Mouse (Mus musculus): ENCODE data around the gene Ralgapa2. TPM values are rescaled to one million over a fixed set of nuclear protein-coding genes. Genes with fewer than 3 reads are reported as not detected.
A peak's percentile ranks its signal among the peaks of the same experiment; 100 is the strongest.

The Ralgapa2 gene
- total RNA-seq, 2 experiments from 2014 or later: 19.2 to 19.7 TPM

DNA sequence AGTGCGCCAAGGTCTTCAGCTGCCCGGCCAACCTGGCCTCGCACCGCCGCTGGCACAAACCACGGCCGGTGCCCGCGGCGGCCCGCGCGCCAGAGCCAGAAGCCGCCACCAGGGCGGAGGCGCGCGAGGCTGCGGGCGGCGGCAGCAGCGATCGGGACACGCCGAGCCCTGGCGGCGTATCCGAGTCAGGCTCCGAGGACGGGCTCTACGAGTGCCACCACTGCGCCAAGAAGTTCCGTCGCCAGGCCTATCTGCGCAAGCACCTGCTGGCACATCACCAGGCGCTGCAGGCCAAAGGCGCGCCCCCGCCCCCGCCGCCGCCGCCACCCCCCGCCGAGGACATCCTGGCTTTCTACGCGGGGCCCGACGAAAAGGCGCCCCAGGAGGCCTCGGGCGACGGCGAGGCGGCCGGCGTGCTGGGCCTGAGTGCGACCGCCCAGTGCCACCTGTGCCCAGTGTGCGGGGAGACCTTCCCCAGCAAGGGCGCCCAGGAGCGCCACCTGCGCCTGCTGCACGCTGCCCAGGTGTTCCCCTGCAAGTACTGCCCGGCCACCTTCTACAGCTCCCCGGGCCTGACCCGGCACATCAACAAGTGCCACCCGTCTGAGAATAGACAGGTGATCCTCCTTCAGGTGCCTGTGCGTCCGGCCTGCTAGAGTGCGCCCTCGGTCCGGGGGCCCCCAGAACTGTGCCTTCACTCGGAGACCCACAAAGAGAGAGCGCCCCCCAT, 288.8 kb downstream of the Ralgapa2 start:
- DNase-seq (ENCODE audit: low spot score in 2 of 2): peak; percentile 34 to 50

DNA sequence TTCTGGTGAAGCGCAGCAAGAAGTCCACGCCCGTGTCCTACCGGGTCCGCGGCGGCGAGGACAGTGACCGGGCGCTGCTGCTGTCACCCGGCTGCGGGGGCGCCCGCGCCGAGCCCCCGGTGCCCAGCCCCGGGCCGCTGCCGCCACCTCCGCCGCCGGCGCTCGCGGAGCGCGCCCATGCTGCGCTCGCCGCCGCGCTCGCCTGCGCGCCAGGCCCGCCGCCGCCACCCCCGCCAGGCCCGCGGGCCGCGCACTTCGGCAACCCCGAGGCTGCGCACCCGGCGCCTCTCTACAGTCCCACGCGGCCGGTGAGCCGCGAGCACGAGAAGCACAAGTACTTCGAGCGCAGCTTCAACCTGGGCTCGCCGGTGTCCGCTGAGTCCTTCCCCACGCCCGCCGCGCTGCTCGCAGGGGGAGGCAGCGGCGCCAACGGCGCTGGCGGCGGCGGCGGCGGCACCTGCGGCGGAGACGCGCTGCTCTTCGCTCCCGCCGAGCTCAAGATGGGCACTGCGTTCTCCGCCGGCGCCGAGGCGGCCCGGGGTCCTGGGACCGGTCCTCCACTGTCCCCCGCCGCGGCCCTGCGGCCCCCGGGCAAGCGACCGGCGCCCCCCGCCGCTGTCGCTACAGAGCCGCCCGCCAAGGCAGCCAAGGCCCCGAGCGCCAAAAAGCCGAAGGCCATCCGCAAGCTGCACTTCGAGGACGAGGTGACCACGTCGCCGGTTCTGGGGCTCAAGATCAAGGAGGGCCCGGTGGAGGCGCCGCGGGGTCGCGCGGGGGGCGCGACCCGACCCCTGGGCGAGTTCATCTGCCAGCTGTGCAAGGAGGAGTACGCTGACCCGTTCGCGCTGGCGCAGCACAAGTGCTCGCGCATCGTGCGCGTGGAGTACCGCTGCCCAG, 289.6 kb downstream of the Ralgapa2 start:
- peak; percentile 8 to 29 for DNase-seq (ENCODE audit: low spot score in 2 of 2)

DNA sequence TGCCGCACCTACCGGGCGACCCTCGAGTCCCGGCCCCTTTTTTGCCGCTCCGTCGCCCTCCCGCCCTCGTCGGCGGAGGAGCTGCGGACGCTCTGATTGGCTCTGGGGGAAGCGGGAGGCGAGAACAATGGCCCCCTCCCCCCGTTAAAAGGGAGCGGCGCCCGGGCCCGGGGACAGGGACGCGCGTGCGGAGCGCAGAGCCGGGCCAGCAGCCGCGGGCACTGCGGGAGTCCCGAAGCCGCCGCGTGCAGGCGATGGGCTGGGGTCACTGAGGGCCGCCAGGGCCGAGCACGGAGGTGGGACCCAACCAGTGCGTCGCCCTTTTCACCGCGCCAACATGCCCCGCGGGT, 290.2 kb downstream of the Ralgapa2 start:
- DNase-seq (ENCODE audit: low spot score in 2 of 2): peak; percentile 36 to 65

DNA sequence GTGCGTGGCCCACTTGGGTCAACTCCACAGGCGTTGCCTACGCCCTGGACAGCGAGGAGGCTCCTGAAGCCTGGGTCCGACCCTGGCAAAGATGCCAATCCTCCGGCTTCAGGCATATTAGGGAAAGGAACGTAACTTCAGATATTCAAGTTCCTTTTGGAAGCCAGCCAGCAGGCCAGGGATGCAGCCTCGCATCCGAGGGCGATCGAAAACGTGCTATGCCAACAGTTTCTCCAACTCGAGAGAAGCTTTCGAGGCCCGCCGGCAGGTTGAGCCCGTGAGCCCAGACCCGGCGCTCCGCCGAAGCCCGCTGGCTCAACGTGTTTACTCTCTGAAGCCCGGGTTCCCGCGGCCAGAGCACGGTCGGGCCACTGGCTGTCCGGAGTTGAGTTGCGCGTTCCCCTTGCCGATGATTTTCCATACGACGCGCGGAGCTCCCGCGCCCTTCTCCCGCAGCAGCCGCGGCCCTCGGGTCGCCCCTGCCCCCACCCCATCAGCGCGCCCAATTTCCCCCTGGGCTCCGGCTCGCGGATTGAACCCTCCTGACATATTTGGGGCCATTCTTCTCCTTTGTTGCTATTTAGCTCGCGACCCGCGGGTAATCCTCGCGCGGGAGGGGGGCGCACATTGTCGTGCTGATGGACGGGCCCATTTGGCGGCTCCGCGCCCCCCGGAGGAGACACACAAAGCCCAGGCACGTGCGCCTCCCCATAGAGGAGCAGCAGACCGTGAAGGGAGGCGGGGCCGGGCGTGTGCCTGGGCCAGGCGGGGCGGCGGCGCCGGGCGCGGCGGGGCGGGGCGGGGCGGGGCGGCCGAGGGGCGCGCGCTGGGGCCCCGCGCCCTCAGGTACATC, 290.8 kb downstream of the Ralgapa2 start, which contains the start of gene Insm1:
Gene Insm1 (plus strand): TSS at position 846 of the 853 bp plus-strand sequence.
- DNase-seq (ENCODE audit: low spot score in 2 of 2): peak; percentile 47 to 56

DNA sequence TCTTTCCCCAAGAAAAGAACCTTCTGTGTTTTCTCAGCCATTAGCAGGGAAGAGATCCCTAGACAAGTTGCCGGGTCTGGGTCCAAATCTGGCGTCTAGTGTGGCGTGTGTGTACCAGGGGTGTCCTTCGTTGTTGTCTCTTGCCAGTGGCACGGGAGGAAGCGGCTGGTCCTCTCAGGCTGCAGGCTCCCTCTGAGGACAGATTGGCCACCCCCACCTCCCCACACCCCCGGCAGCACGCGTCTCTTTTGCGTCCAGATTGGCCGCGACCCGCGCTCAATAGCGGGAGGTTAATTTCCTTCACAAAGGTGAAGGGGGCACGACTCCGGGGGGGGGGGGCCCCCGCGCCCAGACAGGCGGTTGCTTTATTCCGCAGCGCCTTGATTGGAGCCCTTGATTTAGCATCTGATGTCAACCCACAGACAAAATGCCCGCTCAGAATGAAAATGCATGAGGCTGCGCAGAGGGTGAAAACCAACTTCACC, 291.5 kb downstream of the Ralgapa2 start:
- peak in 1 of 2 experiments; percentile 12 for DNase-seq (ENCODE audit: low spot score in 2 of 2)

DNA sequence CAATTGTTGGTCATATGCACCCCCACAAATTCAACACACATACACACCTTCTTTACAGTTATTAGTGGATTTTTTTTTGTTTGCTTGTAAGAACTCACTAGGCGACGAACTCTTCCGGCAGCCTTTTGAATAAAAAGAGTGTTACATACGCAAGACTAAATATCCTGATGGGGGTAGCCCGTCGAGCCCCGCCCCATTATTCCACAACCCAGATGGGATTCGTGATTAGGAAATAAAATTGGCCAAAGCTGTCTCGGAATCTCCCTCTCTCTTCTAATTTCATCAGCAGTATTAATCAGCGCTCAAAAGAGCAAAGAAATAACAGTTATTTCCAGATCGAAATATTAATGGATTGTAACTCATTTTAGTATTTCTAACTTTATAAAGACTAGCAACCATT, 292.4 kb downstream of the Ralgapa2 start:
- no peak for DNase-seq (ENCODE audit: low spot score in 2 of 2)

DNA sequence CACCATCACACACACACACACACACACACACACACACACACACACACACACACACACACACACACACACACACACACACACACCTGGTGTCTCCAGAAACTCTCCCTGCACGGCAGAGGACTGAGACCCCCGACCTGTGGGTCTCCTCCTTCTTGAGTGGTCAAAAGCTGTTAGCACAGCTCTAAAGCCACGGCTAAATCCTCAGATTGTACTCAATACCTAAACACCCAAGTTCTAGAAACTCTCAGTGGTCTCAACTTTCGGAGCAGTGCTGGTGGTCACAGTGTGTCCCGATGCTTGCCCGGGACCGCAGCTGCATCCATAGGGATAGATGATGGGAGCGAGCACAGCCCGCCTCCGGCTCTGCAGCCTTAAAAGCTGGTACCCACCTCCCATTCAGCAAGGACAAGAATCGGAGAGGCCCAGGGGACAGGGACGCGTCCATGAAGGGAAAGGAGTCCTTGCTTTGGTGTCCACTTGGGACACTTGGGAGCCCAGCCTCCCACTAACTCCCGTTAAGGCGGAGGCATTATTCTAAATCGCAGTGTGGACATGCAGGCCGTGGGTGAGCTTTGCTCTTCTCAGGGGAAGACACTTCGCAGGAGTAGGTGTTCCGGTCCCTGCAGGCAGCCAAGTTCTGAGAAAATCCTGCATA, 293.1 kb downstream of the Ralgapa2 start:
- DNase-seq (ENCODE audit: low spot score in 2 of 2): peak; percentile 13 to 49

DNA sequence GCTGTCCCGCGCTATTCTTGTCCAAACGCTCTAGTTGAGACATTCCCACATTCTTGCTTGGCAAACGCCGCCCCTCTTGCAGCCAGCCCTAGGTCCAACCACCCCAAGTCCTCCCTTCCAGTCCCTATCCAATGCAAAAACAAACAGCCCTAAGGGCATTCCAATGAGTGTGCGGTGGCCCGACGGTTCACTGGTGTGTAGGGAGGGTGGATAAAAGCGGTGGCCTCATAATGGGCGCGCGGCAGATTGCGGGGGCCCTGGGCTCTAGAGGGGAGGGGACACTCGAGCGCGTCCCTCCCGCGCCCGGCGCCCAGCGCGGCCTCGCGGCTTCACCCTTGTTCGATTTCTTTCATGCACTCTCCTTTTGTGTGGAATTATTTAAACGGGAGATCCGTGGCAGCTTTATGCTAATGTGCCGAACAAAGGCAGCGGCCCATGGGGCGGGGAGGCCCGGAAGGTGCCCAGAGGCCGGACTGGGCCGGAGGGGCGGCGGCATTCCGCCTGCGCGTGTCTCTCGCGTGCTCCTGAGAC, 293.9 kb downstream of the Ralgapa2 start:
- DNase-seq (ENCODE audit: low spot score in 2 of 2): peak in 1 of 2 experiments; percentile 19

DNA sequence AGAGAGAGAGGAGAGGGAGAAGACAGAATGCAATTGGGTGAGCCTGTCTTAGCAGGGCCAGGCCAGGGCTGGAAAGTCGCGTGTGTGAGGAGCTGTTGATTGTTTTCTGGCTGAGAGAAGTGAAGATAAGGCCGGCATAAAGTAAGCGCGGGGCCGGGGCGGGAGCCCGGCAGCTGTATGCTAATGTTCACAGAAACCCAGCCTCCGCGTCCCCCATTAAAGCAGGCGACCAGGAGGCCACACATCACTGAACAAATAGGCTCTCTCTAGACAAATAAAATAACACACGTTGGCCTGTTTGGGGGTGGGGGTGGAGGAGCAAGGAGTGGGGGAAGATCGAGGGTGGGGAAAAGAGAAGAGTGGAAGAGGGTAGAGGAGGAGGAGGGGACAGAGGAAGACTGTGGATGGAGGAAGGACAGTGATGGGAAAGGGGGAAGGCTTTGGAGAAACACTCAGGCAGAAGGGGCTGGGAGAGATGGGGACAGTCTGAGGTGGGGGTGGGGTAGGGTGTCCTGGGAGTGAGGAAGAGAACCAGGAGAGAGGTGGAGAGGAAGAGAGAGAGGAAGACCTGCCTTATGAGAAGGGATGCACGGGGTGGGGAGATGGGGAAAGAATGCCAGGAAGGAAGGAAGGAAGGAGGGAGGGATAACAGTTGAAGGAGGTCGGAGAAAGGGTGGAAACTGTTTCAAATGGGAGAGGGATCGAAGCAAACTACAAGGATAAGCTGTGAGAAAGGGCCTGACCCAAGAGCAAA, 294.7 kb downstream of the Ralgapa2 start:
- DNase-seq (ENCODE audit: low spot score in 2 of 2): peak; percentile 15 to 25

DNA sequence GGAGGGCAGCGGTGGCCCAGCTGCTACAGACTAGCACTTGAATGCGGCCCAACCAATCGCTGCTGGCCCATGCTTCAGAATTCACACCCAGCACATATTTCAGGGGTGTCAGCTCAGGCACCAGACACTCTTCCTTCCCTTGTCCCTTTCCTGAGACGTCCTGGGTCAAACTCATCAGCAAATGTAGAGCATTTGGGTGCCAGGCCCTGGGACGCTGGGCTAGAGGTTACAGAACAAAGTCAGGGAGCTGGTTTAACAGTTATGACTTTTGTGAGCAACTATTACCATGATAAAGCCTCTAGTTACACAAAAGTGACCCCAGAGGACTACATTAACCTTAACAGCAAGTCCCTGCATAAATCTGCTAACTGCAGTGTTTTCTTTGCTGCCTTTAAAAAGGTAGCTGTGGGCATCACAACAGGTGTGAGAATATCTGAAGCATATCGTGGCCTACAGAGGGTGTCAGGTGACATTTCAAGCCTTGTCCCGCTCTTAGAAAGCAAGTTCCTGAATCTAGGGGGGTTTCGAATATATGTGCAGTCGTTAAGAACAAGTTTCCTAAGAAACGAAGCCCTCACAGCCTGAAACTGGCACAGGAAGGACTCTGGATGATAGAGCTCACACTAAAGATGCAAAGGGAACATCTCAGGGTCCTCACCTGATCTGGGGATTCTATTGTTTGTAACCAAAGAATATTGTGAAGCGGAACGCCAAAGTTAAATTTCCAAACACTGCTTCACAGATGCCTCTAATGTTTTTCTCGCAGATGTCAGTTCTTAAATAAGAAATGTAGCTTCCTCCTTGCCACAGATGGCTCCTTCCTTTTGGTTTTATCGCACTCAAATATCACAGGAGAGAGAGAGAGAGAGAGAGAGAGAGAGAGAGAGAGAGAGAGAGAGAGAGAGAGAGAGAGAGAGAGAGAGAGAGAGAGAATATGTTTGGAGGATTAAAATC, 295.8 kb downstream of the Ralgapa2 start:
- DNase-seq (ENCODE audit: low spot score in 2 of 2): no peak

DNA sequence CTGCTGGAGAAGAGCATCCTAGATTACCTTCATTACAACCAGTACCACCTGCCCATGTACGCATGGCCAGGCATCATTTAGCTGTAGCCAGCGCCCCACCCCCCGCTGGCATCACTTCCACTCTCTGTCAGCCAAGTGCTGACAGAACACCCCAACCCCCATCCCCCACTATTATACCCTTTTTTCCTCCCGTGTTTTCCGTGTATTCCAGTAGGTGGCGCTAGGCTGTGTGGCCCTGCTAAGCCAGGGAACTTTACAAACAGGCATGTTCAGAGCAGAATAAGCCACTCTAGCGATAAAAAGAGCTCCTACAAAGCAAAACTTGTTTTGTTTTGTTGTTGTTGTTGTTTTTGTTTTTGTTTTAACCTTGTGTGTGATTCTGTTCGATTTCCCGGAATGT, 297.4 kb downstream of the Ralgapa2 start:
- DNase-seq (ENCODE audit: low spot score in 2 of 2): peak; percentile 33 to 51

DNA sequence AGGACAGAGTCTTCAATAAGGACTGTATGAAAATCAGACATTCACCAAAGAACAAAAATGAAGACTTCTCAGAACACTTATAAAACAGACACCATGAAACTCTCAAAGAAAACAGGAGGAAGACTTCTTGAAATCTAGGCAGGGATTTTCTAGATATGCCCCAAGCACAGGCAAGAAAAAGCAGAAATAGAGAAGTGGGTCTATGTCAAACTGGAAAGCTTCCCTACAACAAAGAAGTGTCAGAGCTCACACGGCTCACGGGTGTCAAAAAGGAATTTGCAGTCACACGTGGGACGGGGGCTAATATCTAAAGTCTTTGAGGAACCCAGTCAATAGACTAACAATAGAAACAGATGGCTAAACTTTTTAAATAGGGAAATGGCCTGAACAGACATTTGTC, 301.2 kb downstream of the Ralgapa2 start:
- DNase-seq (ENCODE audit: low spot score in 2 of 2): no peak

DNA sequence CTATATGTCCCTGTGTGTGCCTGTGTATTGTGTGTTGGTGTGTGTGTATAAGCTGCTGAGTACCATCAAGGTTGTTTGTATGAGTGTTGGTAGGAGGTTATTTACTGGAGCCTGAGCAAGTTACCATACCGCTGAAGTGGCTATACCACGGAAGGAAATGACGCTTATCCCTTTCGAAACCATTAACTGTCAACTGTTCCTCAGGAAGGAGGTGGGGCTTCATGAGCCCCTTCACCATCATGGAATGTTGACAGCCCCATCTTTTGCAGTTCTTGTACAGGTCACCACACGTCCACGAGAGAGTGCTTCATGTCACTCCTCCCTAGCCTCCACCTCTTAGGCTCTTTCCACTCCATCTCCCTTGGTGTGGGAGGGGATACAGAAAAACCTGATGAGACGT, 314.2 kb downstream of the Ralgapa2 start:
- no peak for DNase-seq (ENCODE audit: low spot score in 2 of 2)

DNA sequence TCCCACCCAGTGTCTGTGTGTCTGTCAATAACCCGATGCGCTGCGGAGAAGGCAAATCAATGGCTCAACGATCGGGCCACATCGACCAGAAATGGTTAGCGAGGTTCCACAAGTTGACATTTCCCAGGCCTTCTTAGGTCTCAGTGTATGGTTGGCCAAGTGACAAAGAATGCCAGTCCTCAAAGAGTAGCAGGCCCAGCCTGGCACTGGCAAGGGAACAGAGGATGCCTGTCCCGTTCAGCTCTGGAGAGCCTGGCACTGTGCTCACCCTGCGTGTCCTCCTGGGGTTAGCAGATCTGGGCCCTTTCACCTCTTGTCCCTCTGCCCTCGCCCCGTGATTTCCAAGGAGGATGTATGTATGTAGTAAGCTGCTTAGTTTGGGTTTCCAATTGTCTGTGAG, 316.0 kb downstream of the Ralgapa2 start:
- DNase-seq (ENCODE audit: low spot score in 2 of 2): no peak
